Mouse (Mus musculus) ES-Bruce4 (cell line): ENCODE results near the gene Zfp36l1.

Source experiments
- CTCF ChIP-seq: IDR thresholded peaks from one replicate; pipeline ENCODE4 v1.8.1; 2011; ENCODE audit warnings: low read depth, low read length
- EP300 ChIP-seq: IDR thresholded peaks from 2 replicates; pipeline ENCODE4 v1.6.1; 2011; ENCODE audit warnings: low read depth, low read length; ENCODE audit not compliant: insufficient read depth

DNA sequence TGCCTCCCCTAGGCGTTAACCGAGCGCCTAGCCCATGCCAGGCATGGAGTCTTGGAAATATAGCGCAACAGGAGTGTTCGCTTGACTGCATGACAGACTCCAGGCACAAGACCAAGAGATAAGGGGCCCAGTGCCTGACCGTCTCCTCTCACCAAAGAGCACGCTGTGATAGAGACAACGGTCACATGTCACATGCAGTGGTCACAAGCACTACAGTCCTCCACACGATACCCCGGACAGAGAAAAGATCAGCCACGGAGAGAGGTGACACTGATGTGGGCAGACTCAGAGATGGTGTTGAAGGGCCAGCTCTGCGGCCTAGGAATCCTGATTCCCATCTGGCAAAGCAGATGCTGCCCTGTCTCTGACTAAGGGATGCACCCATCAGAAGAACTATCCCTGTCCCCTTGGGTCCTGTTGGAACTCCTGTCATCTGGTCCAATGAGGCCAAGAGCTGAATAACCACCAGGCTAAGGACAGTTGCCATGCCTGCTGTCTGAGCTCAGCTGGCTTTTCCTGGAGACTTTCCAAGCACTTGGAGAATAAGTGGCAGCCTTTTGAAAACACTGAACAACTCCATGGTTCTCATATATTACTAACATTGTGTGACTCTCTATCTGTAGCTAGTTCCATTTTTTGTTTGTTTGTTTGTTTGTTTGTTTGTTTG lies 23.6 kb upstream of the Zfp36l1 start:
- TF ChIP-seq EP300: no peak
- TF ChIP-seq CTCF: no peak
